Mouse (Mus musculus): ENCODE data around the gene Apoe. TPM values are rescaled to one million over a fixed set of nuclear protein-coding genes. Genes with fewer than 3 reads are reported as not detected.

Apoe gene
- total RNA-seq (2014; fragmentation: Nextera tagmentation) (113 and 140 TPM in 2 replicates), total RNA-seq (2017) (556 and 867 TPM in 2 replicates)

DNA sequence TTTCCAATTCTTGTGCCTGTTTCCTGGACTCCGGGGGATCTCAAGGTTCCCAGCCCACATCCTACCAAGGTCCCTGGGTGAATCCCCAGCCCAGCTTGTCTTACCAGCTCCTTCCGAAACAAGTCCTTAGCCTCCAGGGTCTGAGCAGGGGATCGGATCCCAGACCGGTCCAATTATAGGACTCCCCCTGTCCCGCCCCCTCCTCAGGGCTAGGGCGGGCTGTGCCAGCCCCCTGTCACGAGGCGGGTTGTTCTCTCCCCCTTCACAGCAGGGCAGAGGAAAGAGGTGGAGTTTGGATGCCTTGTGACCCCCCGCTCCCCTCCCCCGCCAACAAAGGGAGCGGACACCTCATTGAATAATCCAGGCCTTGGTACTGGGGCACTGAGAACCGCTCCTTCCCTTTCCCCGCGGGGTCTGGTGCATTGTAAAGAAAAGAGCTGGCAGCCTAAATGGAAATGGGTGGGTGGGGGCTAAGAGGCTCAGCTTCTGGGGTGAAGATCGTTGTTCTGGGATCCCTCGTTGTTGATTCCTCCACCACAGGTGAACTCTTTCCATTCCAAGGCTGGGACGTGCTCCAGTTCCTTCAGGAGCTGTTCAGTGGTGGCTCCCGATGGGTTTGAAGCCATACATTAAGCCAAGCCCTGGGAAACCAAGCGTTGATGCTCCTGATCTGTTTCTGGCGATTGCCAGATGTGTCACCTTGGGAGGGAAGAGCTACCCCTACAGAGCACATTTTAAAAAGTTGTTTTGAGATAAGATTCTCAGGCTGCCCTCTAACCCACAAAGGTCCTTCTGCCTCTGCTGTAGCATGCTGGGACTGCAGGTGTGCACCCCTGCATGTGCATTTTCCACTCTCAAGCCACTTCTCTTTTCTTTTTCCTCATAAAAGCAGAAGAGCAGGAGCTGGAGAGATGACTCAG is at the start of gene Apoe:
Gene Apoe, minus strand, starts transcription at position 282 of the 920 bp plus-strand sequence.
- ATAC-seq (replicated peaks; ENCODE audit: low FRiP score, low TSS enrichment, poor library complexity, severe bottlenecking) = peak; percentile 65

- ATAC-seq (replicated peaks; ENCODE audit: low FRiP score, low TSS enrichment, poor library complexity, severe bottlenecking) = no peak
Measured at GRCm38 (mm10) chr7:19747420-19748218, 48.6 kb upstream of the Apoe start.

DNA sequence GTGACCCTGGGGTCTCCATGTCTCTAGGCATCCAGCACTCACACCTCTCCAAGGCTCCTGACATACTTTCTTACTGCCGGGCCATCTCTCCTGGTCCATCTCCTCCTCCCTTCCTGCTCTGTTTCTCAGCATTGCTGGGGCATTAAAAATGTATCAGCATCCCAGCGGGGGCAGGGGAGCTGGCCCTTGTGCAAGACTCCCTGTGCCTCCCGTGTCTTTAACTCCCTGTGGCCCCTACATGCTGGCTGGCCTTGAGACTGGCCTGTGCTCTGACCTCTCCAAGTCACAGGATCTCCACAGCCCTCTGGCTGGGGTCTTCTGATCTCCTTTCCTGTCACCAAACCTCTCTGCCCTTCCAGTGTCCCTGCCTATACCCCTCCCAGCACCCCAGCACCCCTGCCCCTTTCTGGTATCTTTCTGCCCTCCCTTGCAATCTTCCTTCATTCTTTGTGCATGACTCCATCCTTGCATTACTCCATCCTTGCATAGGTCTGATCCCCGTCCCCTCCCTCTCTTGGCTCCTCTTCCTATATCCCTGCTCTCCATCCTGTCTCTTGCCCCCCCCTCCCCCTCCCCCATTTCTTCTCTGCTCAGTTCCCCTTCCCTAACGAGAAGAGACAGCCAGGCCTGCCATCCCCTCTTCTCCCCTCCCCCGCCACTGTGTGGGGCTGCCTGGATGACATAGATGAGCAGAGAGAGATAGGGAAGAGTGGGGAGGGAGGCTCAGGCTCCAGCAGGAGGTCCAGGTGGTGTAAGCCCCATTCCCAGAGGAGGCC is 47.6 kb upstream of the Apoe start:
- ATAC-seq (replicated peaks; ENCODE audit: low FRiP score, low TSS enrichment, poor library complexity, severe bottlenecking) = no peak

DNA sequence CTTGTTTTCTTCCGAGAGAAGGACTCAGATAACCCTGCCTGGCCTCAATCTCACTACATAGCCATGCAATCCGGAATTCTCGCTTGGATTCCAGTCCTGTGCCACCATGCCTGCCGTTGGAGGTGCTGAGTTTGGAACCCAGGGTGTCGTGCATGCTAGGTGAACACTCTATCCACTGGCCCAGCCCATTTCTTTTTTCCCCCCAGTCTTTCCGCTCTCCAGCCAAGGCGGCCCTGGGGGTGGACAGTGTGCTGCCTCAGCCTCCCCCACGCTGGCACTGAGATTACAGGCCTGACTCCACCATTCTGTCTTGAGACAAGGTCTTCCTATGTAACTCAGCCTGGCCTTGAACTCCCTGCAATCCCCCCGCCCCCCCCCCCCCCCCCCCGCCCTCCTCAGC is 47.0 kb upstream of the Apoe start:
- no peak for ATAC-seq (replicated peaks; ENCODE audit: low FRiP score, low TSS enrichment, poor library complexity, severe bottlenecking)

- no peak for ATAC-seq (replicated peaks; ENCODE audit: low FRiP score, low TSS enrichment, poor library complexity, severe bottlenecking)
Measured at GRCm38 (mm10) chr7:19744590-19745385, 45.8 kb upstream of the Apoe start.

DNA sequence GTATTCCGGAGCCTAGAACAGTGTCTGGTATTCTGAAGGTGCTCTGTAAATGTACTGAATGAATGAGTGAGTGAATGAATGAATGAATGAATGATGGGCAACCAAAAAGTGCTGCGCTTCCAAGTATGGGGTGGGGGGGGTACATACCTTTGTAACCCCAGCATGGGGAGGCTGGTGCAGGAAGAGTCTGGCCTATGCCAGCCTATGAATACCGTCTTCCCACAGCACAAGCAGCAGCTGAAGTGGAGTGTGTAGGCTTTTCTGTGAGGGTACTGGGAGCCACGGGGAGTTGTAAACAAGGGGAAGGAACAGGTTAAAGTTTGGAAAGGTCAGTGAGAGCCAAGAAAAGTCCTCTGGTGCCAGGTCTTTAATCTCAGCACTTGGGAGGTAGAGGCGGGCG is 44.8 kb upstream of the Apoe start:
- no peak for ATAC-seq (replicated peaks; ENCODE audit: low FRiP score, low TSS enrichment, poor library complexity, severe bottlenecking)

DNA sequence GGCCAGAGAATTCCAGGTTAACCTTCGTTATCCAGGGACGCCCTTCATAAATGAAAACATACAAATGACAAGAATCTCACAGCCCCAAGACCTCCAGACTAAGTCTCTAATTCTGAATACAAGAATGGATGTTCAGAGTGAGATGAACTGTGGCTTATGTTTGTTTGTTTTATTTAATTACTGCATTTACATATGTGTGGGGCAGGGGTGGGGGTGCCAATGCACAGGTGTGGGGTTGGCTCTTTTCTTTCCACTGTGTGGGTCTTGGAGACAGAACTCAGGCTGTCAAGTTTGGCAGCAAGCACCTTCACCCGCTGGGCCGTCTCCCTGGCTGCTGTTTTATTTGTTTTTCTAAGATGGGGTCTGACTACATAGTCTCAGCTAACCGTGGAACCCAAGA is 43.5 kb upstream of the Apoe start:
- ATAC-seq (replicated peaks; ENCODE audit: low FRiP score, low TSS enrichment, poor library complexity, severe bottlenecking) = no peak

- no peak for ATAC-seq (replicated peaks; ENCODE audit: low FRiP score, low TSS enrichment, poor library complexity, severe bottlenecking)
Measured at GRCm38 (mm10) chr7:19741329-19742031, 42.5 kb upstream of the Apoe start.

- ATAC-seq (replicated peaks; ENCODE audit: low FRiP score, low TSS enrichment, poor library complexity, severe bottlenecking) = no peak
Measured at GRCm38 (mm10) chr7:19740269-19740668, 41.3 kb upstream of the Apoe start.

DNA sequence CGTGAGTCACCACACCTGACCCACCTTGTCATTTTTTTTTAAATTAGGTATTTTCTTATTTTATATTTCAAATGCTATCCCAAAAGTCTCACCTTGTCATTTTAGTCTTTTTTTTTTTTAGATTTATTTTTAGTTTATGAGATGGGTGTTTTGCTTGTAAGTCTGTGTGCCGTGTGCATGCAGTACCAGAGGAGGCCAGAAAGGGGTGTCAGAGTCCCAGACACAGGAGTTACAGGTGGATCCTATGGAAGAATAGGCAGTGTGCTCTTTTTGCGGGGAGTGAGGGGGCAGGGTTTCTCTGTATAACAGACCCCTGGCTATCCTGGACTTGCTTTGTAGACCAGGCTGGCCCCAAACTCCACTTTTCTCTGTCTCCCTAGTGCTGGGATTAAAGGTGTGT is 39.8 kb upstream of the Apoe start:
- ATAC-seq (replicated peaks; ENCODE audit: low FRiP score, low TSS enrichment, poor library complexity, severe bottlenecking) = no peak

DNA sequence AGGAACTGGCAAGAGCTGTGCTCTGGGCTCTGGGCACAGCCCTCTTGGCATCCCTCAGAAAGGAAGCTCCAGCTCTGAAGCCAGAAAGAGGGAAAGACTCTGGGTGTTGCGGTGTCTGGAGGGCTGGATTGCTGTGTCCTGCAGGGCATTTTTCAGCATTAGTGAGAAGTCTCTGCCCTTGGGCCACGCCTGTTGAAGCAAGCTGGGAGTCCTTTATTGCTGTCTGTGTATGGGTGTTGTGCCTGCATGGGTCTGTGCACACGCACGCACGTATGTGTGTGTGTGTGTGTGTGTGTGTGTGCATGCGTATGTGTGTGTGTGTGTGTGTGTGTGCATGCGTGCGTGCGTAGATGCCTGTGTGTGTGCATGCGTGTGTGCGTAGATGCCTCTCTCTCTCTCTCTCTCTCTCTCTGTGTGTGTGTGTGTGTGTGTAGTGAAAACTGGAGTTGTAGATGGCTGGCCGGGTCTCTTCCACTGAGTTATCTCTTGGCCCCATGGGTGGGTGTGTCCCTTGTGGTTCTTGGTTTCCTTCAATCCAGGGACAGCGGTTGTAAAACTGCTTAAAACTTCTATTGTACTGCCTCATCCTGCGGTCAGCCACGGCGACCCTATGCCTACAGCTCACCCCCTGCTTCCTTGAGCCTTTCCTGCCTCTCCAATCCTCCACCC is 37.5 kb upstream of the Apoe start:
- ATAC-seq (replicated peaks; ENCODE audit: low FRiP score, low TSS enrichment, poor library complexity, severe bottlenecking) = peak; percentile 89

DNA sequence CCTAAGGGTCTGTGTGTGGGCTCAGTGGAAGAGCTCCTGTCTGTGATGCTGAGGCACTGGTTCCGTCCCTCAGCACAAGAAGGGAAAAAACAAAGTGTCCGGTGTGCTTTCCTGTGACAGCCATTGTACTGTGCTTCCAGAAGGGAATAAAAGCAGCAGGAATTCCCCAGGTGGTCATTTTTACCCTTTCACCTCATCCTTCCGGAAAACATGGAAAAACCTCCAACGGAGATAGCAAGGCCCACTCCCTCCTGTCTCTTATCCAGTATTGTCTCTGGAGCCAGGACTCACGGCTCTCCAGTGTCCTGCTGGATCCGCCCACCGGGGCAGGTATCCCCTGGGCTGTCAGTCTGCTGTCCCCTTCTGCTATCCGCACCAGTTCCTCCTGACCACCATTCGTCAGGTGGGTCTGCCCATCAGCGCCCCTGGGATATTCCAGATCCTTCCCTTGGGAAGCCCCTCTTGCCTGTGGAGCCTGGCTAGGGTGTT is 35.2 kb upstream of the Apoe start:
- no peak for ATAC-seq (replicated peaks; ENCODE audit: low FRiP score, low TSS enrichment, poor library complexity, severe bottlenecking)

DNA sequence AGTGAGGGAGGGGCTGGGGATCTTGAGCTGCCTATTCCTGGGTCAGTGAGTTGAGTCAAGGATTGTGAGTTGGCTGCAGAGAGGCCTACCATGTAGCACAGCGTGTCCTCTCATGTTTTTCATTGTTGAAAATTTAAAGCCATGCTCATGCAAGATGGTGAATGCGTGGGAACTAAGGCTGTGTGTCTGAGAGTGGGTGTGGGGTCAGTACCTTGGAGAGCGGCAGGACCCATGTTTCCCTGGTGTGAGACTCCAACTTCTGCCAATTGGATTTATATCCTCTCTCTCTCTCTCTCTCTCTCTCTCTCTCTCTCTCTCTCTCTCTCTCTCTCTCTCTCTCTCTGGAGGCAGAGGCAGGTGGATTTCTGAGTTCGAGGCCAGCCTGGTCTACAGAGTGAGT is 27.6 kb upstream of the Apoe start:
- no peak for ATAC-seq (replicated peaks; ENCODE audit: low FRiP score, low TSS enrichment, poor library complexity, severe bottlenecking)

DNA sequence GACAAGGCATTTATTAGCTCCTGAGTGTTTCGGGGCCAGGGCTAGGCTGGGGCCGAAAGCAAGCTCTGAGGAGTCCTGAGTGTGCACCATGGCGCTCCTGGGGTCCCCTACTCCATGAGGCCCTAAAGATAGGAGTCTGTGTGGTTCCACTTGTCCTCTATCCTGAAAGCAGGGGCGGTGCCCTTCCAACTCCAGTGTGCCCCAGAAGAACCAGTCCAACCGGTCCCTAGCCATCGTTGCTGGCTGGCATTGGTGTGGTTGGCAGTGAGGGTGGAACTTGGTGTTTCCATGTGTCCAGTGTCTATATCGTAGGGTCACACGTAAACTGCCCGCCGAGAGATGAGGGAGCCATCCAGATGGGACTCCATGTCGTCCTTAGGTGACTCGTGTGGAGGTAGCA is 25.2 kb upstream of the Apoe start:
- no peak for ATAC-seq (replicated peaks; ENCODE audit: low FRiP score, low TSS enrichment, poor library complexity, severe bottlenecking)

DNA sequence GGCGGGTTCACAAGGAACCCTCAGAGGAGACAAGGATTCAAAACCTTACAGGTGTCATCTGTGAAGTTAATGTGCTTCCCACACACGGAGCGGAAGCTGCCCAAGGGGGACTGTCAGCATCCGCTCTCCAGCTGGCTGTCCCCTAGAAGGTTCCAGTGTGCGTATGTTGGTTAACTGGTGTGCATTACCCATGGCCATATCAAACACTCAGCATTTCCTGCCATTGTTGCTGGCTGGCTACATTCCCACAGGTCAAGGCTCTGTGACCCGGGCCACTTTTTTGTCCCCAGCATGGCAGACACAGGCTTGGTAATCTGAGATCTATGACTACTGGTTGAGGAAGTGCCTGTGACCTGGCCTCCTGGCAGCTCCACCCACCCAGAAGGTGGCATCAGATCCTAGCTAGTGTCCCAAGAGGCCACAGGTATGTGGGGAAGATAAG is 23.8 kb upstream of the Apoe start:
- no peak for ATAC-seq (replicated peaks; ENCODE audit: low FRiP score, low TSS enrichment, poor library complexity, severe bottlenecking)

GRCm38 (mm10) chr7:19719200-19719599 is 20.2 kb upstream of the Apoe start:
- ATAC-seq (replicated peaks; ENCODE audit: low FRiP score, low TSS enrichment, poor library complexity, severe bottlenecking) = no peak

- ATAC-seq (replicated peaks; ENCODE audit: low FRiP score, low TSS enrichment, poor library complexity, severe bottlenecking) = no peak
Measured at GRCm38 (mm10) chr7:19718297-19718952, 19.4 kb upstream of the Apoe start.

Measured in megakaryocyte-erythroid progenitor cell, adult 5-6 weeks (primary cell).